Mouse (Mus musculus): ENCODE data around the gene Nedd9.

DNA sequence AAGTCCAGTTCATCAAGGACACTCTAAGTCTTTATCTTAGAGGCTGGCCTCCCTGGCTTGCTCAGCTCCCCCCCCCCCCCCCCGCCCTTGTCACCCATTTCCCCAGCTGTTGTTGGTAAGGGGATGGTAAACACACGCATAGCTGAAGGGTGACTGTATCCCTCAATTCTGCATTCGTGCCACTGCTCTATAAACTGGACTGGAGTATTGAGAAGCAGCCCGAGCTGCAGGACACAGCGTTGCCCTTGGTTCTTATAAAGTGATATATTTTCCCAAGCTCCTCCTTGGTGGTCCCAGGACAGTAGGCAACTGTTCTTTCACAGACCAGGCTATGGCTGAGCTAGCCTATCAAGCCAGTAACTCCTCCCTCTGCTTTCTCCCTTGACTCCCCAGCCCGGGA is 85.4 kb downstream of the Nedd9 start:
- TF ChIP-seq POLR2A (IDR thresholded peaks at IDR 0.05; ENCODE audit: low read depth, low read length) = no peak
- no peak for TF ChIP-seq CTCF (IDR thresholded peaks at IDR 0.05; ENCODE audit: borderline replicate concordance, insufficient read depth, low read length)
